Mouse (Mus musculus): ENCODE results near the gene Kcnq1.

The Kcnq1 gene

DNA sequence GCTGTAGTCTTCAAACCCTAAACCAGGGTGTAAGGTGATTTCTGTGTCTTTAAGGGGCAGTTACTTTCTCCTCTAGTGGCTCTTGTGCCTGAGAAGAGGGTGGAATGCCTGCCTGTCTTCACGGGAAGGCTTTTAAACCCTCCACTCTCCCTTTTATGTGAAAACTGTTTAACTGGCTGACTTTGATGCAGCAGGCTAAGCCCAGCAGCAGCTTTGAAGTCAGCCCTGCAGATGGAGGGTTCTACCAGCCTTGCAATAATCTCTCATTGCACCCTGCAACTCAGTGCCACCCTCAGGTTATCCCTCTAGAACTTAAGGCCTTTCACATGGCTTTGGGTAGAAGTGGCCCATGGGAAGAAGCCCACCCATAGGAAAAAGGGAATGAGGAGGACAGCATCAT lies 178.7 kb downstream of the Kcnq1 start:
- DNase-seq (ENCODE audit: low spot score), result no peak

DNA sequence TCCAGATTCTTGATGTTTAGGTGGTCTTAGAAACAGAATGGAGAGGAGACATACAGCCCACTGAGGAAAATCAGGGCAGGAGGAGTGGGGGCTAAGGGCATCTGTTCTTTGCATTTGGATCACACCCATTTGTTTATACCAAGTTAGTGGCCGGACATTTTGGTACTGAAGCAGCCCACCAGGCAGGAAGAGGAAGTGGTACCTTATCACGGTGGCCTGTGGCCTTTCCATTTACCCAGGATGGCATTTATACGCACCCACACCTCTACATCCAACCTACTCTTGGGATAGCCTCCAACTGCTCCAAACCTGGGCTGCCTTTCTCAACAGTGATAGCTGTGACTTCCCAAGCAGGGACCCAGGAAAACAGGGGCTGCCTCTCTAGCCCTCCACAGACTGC lies 179.3 kb downstream of the Kcnq1 start:
- no peak for DNase-seq (ENCODE audit: low spot score)

DNA sequence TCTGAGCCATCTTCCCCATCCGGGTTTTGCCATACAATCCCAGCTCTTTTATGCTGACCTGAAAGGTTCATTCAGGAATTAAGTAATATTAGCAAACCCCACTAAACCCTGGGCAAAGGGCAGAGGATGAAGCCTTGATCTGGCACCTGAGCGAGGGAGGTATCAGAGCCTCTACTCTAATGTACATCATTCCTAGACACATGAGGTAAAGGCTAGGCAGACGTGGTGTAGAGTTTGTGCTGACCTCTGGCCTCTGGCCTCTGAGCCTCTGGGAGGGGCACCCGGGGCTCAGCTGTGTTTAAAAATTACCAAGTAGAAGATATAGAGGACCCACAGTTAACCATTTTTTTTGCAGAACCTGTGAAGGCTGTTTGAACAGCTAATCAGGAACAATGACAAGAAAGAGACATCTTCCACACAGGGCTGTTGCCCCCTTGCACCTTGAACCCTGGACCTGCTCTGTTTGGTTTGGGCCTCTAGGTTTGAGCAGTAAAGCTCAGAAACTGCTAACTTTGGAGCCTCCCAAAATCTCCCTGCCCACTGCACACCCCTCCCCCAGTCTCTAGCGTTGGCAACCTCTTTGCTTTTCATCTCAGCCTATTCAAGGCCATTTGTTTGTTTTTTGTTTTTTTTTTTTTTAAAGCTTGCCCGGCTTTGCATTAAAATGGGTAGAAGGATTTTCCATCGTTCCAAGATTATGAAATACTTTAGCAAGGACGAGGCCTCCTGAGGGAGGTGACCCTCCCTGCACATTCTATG lies 180.5 kb downstream of the Kcnq1 start:
- no peak for DNase-seq (ENCODE audit: low spot score)

DNA sequence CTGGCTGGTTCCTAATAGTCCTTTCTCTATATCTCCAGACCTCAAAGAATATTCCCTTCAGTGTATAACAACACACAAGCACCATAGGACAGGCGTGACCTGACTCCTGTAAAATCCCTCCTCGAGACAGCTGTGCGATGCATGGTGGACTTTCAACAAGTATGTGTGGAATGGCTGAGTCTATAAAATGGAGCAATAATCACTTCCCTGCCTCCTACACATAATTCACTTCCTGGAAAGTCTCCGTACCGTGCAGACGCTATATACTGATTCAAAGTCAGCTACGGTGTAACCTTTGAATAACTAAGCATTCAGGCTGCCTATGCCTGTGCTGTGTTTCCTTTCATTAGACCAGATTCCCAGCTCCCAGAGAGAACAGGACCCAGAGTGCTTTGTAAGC lies 182.0 kb downstream of the Kcnq1 start:
- no peak for DNase-seq (ENCODE audit: low spot score)

DNA sequence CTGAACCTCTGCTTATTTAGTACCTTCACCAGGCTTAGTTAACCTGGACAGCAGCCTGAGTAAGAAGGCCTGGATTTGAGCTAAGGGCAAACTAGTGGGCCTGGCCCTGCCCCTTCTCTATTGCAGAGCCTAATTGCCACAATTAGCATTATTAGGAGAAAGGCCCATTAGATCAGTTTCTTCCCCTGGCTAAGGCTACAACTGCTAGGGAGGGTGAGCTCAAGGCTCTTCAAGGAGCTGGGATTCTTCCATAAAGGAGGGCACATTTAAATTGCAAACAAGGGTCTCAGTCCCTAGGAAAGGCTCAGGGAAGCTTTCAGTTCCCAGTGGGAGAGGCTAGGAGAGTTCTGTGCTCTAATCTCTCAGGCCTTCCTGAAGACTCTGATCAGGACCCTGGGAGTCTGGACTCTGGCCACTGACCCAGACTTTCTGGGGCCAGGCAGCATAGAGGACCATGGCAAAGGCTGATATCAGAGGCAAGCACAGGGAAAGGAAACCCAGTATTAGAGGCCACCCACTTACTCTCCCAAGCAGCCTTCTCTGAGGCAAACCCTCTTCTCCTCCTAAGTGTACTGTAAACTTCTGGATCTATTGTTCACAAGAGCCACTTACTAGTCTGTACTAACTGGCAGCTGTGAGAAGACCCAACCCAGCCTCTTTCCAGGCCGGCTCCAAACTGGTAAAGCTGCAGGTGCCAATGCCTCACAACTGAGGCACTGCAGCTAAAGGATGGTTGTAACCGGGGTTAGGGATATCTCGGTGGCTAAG lies 183.1 kb downstream of the Kcnq1 start:
- DNase-seq (ENCODE audit: low spot score), result no peak

DNA sequence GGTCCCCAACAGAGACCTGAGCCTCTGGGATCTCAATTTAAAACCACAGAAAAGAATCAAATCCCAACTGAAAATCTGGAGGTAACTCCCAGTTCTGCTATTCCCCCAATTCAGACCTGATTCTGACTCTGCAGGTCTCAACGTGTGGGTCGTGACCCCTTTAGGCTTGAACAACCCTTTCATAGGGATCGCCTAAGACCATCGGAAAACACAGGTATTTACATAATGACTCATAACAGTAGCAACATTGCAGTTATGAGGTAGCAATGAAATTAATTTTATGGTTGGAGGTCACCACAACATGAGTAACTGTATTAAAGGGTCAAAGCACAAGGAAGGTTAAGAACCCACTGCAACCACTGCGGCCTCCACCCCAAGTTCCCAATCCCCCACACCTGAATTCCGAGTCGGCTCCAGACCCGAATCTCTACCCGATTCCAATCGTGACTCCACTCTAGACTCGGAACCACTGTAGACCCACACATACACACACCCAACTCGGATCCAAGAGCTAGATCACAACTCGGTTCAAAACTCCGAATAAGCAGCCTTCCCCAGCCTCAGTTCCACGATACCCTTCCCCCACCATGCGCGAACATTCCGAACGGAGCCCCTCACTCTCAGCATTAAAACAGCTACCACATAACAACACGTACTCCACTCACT lies 188.7 kb downstream of the Kcnq1 start:
- DNase-seq (ENCODE audit: low spot score), result no peak

DNA sequence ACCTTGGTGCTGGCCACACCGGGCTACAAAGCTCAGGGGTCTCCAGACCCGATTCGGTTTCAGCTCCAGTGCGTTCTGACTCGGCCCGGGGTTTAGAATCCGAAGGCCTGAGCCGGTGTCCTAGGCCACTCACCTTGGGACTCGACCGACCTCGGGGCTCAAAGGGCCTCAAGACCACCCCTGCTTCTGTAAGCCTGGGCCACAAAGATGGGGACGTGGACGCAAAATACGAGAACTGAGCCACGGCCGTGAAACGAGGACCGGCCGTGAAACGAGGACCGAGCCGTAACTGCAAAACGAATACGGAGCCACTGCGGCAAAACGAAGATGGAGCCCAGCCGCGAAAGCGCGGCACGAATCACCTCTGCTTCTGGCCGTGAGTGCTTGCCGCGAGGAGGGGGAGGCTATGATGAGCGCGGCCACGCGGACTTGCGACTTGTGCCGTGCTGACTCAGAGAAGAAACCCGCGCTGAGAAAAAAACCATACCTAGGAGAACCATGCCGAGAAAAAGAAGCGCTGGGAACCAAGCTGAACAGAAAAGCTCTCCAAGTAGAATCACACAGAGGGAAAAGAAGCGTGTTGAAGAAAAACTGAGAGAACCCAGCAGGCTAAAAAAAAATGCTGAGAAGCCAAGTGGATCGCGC lies 189.3 kb downstream of the Kcnq1 start:
- no peak for DNase-seq (ENCODE audit: low spot score)

DNA sequence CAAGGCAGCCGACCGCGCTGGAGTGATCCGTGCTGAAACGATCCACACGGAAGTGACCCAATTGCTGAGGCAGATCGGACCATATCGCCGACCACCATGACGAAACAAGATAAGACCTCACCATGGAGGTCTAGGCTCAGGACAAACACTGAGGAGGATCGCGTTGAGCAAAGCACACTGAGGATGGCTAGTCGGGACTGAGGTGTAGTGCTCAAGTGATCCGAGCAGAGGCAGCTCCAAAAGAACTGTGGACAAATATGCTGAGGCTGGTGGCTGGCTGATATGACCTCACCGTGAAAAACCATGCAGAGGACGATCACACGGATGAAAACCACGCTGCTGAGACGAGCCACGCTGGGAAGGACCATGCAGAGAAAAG lies 189.8 kb downstream of the Kcnq1 start:
- no peak for DNase-seq (ENCODE audit: low spot score)

DNA sequence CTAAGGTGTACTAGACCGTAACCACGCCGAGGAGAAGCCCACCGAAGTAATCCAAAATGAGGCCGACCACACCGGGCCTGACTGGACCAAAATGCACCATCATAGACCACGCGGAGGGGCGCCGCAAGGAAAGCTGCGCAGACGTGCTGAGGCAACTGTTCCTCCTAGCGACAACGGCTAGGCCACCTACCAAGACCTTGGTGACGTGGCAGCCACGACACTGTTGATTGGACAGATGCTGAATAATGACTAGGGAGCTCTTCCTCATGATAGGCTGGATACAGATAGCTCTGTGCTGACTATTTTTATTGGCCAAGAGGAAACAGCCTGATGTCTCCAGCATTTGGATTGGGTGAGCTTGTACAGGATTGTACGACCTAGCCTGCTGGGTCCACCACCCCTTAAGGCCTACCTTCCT lies 190.2 kb downstream of the Kcnq1 start:
- peak; percentile 42 for DNase-seq (ENCODE audit: low spot score)

DNA sequence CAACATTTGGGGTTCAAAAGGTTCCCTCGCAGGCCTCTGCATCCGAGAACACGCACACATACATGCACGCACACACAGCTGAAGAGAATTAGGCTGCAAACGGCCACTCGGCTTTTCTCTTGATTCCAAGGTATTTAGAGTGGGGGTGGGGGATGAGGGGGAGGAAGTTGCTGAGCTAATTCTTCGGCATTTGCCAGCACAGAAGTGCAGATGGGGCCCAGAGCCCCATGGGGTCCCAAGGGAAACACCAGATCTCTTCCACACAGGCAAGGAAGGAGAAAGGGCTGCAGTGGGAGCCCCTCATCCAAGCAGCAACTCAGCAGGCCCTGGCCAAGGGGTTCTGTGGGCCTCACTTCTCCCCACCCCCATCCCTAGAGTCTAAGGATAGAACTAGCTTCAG lies 193.9 kb downstream of the Kcnq1 start:
- DNase-seq (ENCODE audit: low spot score), result no peak

DNA sequence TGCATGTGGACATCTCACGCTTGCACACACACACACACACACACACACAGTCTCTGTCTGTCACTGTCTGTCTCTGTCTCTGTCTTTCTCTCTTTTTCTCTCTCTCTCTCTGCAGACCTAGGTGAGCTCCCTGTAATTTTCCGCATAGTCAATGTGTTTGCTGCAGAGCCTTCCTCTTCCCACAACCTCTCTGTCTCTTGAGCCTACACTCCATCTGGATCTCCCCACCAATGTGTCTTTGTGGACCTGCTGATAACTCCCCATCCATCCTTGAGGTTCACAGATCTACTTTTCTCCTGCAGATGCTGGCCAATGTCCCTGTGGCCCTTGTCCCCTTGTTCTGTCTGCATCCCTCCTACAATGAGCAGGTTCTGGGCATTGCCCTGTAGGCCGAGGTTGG lies 194.5 kb downstream of the Kcnq1 start:
- DNase-seq (ENCODE audit: low spot score), result no peak

DNA sequence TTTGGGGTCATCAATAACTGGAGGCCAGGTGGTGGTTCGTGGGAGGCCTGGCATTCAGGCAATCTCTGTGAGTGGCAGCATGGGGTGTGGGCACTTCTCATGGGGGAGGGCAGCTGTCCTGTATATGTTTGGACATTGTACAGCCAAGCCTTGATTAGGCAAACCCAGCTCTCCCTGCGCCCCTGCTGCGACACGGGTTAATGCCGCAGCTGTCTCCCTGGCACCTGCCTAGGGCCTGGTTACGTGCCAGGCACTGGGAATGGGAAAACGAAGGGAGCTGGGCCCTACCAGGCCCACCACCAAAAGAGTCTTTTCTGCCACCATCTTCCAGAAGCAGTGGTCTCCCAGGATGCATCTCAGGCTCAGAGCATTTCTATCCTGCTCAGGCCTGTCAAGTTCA lies 196.0 kb downstream of the Kcnq1 start:
- DNase-seq (ENCODE audit: low spot score), result no peak

DNA sequence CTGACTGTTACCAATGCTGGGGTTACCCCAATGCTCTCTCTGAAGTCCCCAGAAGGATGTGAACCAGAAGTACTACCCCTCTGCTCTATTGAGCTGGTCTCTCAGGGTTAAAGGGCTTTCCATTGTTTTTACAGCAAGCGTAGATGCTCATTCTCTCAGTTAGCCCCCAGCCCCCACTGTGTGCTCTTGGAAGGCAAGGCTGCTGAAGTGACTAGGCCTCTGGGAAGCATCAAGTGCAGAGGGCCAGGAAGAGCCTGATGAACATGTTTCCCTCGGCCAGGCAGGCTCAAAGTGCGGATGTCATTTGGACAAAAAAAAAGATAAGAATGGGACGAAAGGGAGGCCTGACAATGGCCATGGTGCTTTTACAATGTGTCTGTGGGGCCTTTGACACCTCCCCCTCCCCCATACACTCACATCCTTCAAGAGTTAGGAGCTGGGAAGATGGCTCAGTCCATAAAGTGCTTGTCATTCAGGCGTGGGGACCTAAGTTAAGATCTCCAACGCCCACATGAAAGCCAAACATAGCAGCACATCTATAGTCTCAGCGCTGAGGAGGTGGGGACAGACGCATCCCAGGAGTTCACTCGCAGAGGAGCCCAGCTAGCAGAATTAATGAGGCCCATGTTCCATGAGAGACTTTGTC lies 196.6 kb downstream of the Kcnq1 start:
- DNase-seq (ENCODE audit: low spot score), result no peak

DNA sequence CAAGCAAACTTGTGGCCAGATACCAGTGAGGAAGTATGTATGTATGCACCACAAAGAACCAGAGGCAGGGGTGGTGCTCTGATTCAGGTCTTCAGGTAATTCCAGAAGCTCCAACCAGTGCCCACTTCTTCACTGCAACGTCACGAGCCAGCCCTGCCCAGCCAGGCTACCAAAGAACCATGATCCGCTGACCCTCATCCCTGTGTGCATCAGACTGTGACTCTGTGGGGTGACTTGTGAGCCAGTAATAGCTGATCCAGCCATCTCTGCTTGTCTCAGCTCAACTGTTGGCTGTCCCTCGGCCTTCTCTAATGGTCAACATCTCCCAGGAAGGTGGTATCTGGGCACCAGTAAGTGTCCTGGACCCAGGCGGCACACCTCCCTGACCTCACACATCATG lies 197.4 kb downstream of the Kcnq1 start:
- DNase-seq (ENCODE audit: low spot score), result no peak

DNA sequence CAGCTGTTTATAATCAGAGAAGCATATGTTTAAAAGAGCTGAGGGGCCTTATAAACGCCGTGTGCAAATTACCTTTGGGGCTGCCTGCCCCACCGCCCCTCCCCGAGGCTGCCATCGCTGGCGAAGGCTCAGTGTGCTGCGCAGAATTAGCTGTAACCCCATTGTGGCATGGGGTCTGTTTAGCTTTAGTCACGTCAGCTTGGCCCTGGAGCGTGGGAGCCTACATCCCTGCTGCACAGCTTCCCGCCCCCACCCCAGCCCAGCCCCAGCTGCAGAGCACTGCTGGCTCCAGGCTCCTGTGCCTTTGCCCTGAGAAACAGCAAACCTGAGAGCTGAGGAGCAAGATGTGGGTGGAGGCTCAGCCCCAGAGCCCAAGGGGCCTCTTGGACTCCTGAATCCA lies 199.6 kb downstream of the Kcnq1 start:
- no peak for DNase-seq (ENCODE audit: low spot score)

DNA sequence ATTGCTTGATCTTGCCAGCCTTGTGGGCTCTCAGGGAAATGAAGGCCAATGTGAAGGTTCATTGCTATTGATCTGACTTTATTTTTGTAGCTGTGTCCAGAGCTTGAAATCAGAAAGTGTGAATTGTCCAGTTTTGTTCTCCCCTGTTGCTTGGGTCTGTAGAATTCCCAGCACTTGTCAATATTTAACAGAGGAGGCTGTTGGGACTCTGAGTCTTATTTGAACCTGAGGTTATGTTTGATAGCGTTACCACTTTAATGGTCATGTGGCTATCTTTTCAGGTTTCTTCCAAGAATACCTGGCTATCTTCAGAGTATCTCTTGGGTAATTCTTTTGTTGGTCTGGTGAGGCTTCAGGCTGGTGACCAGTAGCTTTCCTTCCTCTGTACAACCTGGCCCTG lies 201.8 kb downstream of the Kcnq1 start:
- DNase-seq (ENCODE audit: low spot score), result no peak

DNA sequence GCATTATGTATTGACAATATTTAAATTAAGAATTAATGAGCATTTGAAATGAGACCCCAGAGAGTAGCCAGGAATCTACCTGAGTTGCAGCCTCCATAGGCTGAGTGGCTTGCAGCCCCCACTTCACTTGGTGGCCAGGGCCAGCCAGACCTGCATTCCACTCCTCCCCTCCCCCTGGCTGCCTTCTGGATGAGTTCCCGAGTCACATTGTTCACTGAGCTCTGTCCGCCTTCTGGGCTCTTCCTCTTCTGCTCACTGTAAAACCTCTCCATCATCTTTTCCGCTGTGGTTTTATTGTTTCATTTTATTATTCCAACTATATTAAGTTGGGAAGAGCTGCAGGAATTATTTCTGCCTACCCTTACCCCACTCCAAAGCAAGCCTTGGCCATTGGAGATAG lies 204.1 kb downstream of the Kcnq1 start:
- DNase-seq (ENCODE audit: low spot score), result no peak

DNA sequence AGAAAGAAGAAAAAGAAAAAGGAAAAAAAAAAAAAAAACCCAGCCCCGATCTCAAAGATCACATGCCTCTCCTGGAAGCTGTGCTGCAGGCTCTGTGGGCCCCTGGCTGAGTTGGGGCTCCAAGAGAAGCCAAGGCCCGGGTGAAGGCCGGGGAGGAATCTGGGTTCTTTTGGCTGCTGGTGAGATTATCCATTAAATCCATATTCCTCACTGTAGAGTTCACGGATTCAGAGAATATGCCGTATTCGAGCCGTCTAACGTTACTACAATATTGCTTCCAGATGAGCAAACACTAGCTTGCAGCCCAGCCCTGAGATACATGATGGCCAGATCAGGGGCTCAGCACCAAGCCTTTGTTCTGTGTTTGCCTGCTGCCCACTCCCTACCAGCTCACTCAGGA lies 204.7 kb downstream of the Kcnq1 start:
- DNase-seq (ENCODE audit: low spot score), result no peak

DNA sequence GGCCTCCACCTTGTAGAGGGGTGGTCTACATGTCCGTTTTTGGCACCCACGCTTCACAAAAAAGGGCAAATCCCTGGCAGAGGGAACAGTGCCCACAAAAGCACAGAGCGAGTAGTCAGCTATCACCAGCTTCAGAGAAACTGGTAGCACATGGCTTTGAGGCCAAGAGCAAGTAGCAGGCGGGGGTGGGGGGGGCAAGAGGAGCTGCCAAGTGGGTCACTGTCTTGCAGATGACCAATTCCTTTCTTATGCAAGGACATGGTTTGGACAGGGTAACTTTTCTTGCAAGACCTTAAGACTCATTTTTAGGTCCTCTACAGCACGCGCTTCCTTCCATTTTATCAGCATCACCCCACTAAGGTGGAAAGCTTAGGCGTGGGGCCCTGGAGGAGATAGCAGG lies 205.3 kb downstream of the Kcnq1 start:
- no peak for DNase-seq (ENCODE audit: low spot score)

DNA sequence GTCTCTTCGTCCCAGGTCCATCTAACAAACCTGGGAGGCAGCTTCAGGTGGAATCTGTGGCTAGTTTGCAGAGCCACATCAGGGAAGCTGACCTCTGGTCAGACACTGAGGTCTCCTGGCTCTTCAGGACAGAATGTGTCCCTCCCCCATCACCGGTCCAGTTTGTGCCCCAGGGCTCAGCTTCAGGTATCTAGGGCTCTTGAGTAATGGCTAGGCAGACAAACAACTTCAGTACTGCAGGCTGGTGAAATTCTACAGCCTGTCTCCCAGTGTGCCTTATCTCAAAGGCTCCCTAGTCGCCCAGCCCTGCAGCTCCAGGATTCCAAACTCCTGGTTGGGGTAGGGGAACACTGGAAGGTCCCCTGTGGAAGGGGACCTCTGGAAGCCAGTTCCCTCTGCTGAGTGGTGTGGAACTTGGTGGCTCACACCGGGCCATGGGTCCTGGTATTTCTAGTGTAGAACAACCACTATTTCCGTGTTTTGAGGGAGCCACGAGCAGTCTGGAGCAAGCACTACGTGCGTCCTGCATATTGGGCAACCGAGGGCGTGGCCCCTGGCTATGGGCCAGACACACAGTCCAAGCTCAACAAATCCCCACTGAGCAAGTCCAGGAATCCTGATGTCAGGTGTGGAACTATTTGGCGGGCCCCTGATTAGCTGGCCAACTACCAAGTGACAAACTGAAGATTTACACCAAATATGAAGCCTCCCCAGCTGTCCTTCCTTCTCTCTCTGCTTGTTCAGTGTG lies 207.6 kb downstream of the Kcnq1 start:
- DNase-seq (ENCODE audit: low spot score), result no peak

DNA sequence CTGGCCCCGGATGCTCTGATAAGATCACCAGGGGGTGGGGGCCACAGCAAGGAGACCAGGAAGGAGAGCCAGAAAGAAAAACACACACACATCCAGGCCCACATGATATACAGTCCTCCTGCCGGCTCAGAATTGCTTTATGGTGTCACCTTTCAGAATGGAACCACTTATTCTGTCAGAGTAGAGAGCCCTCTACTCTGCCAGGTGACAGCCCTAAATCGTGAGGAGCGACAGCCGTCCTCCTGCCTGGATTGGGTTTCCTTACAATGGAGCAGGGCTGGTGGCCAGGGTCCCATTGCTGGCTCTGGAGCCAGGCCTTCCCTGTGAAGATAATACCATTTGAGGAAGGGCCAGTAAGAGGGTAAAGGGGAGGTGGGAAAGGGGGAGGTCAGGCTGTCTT lies 212.3 kb downstream of the Kcnq1 start:
- no peak for DNase-seq (ENCODE audit: low spot score)

DNA sequence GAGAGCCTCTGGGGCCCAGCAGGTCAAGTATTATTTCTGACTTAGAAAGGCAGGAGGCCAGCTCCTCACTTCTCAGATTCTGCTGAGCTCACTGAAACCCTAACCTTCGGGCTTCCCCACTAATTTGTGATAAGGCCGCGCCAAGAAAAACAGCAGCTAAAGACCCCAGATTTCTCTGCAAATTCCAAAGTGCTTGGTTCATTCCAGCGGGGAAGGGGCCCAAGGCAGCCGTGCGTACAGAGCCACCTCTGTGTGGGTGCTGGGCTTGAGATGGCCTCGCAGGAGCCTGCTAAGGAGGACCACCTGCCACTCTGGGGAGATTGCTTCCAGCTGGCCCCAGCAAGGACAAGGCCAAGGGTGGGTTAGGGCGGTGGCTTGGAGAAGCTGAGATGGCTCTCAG lies 214.2 kb downstream of the Kcnq1 start:
- DNase-seq (ENCODE audit: low spot score), result no peak
